Mouse (Mus musculus): Measurements from ENCODE around the gene Babam2.

- TF ChIP-seq CTCF (IDR thresholded peaks at IDR 0.05; ENCODE audit: low read depth) (no peak), EP300 (IDR thresholded peaks at IDR 0.05; ENCODE audit: low read depth) (no peak)
Measured at GRCm38 (mm10) chr5:31678000-31678399, 19.5 kb upstream of the Babam2 start.
